In genomic region chr12:76535471-76535900, GRCm38 (mm10) we compare ENCODE assay signal across 8 mouse cellular contexts. TPM values are rescaled to one million over a fixed set of nuclear protein-coding genes. Genes with fewer than 3 reads are reported as not detected.
DNase-seq lines count a peak whose midpoint lies in the region; ATAC-seq and TF ChIP-seq lines count a peak whose summit lies in the region.

No protein-coding gene starts in this region.

- no peaks in the 10 kb centered on the region for H3K4me1 ChIP-seq in cortical plate, adult 2 months (ENCODE audit: control insufficient read depth, insufficient read depth, low read length)
- H3K4me1 ChIP-seq in heart, postnatal 0 days (ENCODE audit: control insufficient read depth, insufficient read depth), result peaks cover 37% of the 10 kb centered on the region
- H3K4me1 ChIP-seq in liver, embryonic 16.5 days (ENCODE audit: control insufficient read depth, low read depth, low read length), result peaks cover 17% of the 10 kb centered on the region
- H3K4me1 ChIP-seq in midbrain, embryonic 10.5 days, result peaks cover 38% of the 10 kb centered on the region

- DNase-seq in layer of hippocampus, adult 9-11 months, result peak; percentile 69
- DNase-seq in layer of hippocampus, adult 11-12 months (ENCODE audit: low spot score), result no peak
- no peak for DNase-seq in heart, postnatal 0 days (ENCODE audit: low spot score)
- no peak for DNase-seq in urinary bladder, postnatal 10 days (ENCODE audit: low spot score)
- no peak for DNase-seq in midbrain, embryonic 10.5 days (ENCODE audit: low spot score)
- DNase-seq in right cerebral cortex, adult 2 months (ENCODE audit: low spot score in 2 of 2), result no peak

- no peak for TF ChIP-seq CTCF in cortical plate, adult 2 months (IDR thresholded peaks at IDR 0.05; ENCODE audit: extremely low read depth, insufficient read depth, low read length)
- no peak for TF ChIP-seq CTCF in heart, postnatal 0 days (IDR thresholded peaks at IDR 0.05; ENCODE audit: low read depth)

- peak overlapping the region; percentile 94 for H3K4me2 ChIP-seq in heart, postnatal 0 days (ENCODE audit: low read depth, low read length)
- H3K4me2 ChIP-seq in liver, embryonic 16.5 days (ENCODE audit: low read depth, low read length), result peak overlapping the region; percentile 71

- H3K27me3 ChIP-seq in heart, postnatal 0 days (ENCODE audit: control insufficient read depth, insufficient read depth, low read length), result 0 out of 2 replicates have a peak, but pooled peaks cover 16% of the 10 kb centered on the region
- H3K27me3 ChIP-seq in liver, embryonic 16.5 days (ENCODE audit: control insufficient read depth, insufficient read depth, low read depth, low read length), result peaks cover 53% of the 10 kb centered on the region
- peaks cover 66% of the 10 kb centered on the region for H3K27me3 ChIP-seq in midbrain, embryonic 10.5 days (ENCODE audit: low read depth, poor library complexity, severe bottlenecking)

- peak overlapping the region; percentile 81 for H3K9ac ChIP-seq in heart, postnatal 0 days (replicated peaks; ENCODE audit: low read depth, low read length)
- peak overlapping the region; percentile 35; the same call in 1 of the 2 replicates for H3K9ac ChIP-seq in liver, embryonic 16.5 days (ENCODE audit: low read depth, low read length)

- no peak for TF ChIP-seq EP300 in heart, postnatal 0 days (IDR thresholded peaks at IDR 0.05; ENCODE audit: low read depth)

- TF ChIP-seq POLR2A in cortical plate, adult 2 months (IDR thresholded peaks at IDR 0.05; ENCODE audit: extremely low read depth, insufficient read depth, low read length), result no peak

- no peaks in the 10 kb centered on the region for H3K36me3 ChIP-seq in heart, postnatal 0 days (replicated peaks; ENCODE audit: control insufficient read depth, insufficient read depth, low read length)
- H3K36me3 ChIP-seq in liver, embryonic 16.5 days (ENCODE audit: control insufficient read depth, insufficient read depth), result no peaks in the 10 kb centered on the region
- H3K36me3 ChIP-seq in midbrain, embryonic 10.5 days, result no peaks in the 10 kb centered on the region

- no peak overlapping the region for H3K4me3 ChIP-seq in cortical plate, adult 2 months (ENCODE audit: insufficient read depth, low read length)
- H3K4me3 ChIP-seq in heart, postnatal 0 days (ENCODE audit: low read depth, low read length), result peak overlapping the region; percentile 92
- H3K4me3 ChIP-seq in liver, embryonic 16.5 days (ENCODE audit: low read depth, low read length), result peak overlapping the region; percentile 67
- no peak overlapping the region for H3K4me3 ChIP-seq in midbrain, embryonic 10.5 days

- H3K9me3 ChIP-seq in heart, postnatal 0 days (replicated peaks; ENCODE audit: control insufficient read depth, low read length), result no peaks in the 10 kb centered on the region
- H3K9me3 ChIP-seq in liver, embryonic 16.5 days (replicated peaks; ENCODE audit: control insufficient read depth, low read length), result no peaks in the 10 kb centered on the region
- no peaks in the 10 kb centered on the region for H3K9me3 ChIP-seq in midbrain, embryonic 10.5 days (replicated peaks)

- no peak for ATAC-seq in heart, postnatal 0 days (ENCODE audit: insufficient read depth, low read depth)
- ATAC-seq in liver, embryonic 16.5 days (ENCODE audit: low read depth), result peak; percentile 52

- 41% methylated on average over 9 of the region's 9 CpGs for WGBS in heart, postnatal 0 days
- WGBS in liver, embryonic 16.5 days (ENCODE audit: insufficient replicate concordance), result 41% methylated on average over 9 of the region's 9 CpGs
- WGBS in midbrain, embryonic 10.5 days, result 44% methylated on average over 9 of the region's 9 CpGs

- H3K27ac ChIP-seq in cortical plate, adult 2 months (ENCODE audit: insufficient read depth, low read length), result 0 out of 2 replicates have a peak overlapping the region, but pooled peaks have one; percentile 9
- peak overlapping the region; percentile 91 for H3K27ac ChIP-seq in heart, postnatal 0 days (ENCODE audit: low read depth)
- peak overlapping the region; percentile 83 for H3K27ac ChIP-seq in liver, embryonic 16.5 days (ENCODE audit: low read length)
- H3K27ac ChIP-seq in midbrain, embryonic 10.5 days (replicated peaks), result no peak overlapping the region

RNA-seq across cellular contexts. Expression of gene Plekhg3, which starts 4.8 kb away (rescaled TPM):
- 16.0 and 19.0 TPM in 2 replicates for polyA plus RNA-seq in cortical plate, adult 2 months (2012; rRNA removed)
- total RNA-seq in heart, postnatal 0 days (2014; rRNA removed; ENCODE audit: low replicate concordance), result 17.7 and 21.7 TPM in 2 replicates
- polyA plus RNA-seq in heart, postnatal 0 days (2015; fragmentation: Nextera tagmentation; extraction: Ambion mirVana), result 3.7 TPM in 2 replicates
- polyA plus RNA-seq in liver, embryonic 16.5 days (2015; fragmentation: Nextera tagmentation; extraction: Ambion mirVana), result 4.2 and 5.5 TPM in 2 replicates
- 1.1 and 1.5 TPM in 2 replicates for polyA plus RNA-seq in midbrain, embryonic 10.5 days (2016; fragmentation: Nextera tagmentation; extraction: Ambion mirVana)

Comparison
In these comparisons a context has a peak if more than half of its experiments do, and no peak if none do; other contexts are left out.
1. H3K4me3 ChIP-seq: peak in heart, postnatal 0 days (single experiment) and liver, embryonic 16.5 days (single experiment); none in cortical plate, adult 2 months (single experiment) and midbrain, embryonic 10.5 days (single experiment).